Mouse (Mus musculus) hindbrain, embryonic 15.5 days (tissue): ENCODE data around the gene Epop. TPM values are rescaled to one million over a fixed set of nuclear protein-coding genes. Genes with fewer than 3 reads are reported as not detected.
"Not testable (repeated sequence)": the region's sequence is repeated elsewhere in the genome, so short reads cannot be mapped to it uniquely, and the experiment has no call there.

ENCODE experiments used
- ATAC-seq: fragments of 200-750 bp; cut with Nextera tagmentation; 2 replicates; pipeline ENCODE4 v1.8.0; 2017; ENCODE audit warnings: low read depth, moderate number of reproducible peaks, moderate TSS enrichment; ENCODE audit not compliant: low FRiP score
- H3K27ac ChIP-seq: fragments of 300-500 bp; sonication (generic); replicated peaks from 2 replicates; pipeline ENCODE4 v1.5.1; 2015; ENCODE audit warnings: mild to moderate bottlenecking, inconsistent platforms
- H3K27me3 ChIP-seq: fragments of 300-500 bp; sonication (generic); 2 replicates; pipeline ENCODE4 v1.6.1; 2015; ENCODE audit warnings: control low read depth, inconsistent platforms
- H3K36me3 ChIP-seq: fragments of 300-500 bp; sonication (generic); 2 replicates; pipeline ENCODE4 v1.6.1; 2015; ENCODE audit warnings: control low read depth, inconsistent platforms
- H3K4me1 ChIP-seq: fragments of 300-500 bp; sonication (generic); replicated peaks from 2 replicates; pipeline ENCODE4 v1.6.1; 2015; ENCODE audit warnings: control low read depth, inconsistent platforms
- H3K4me2 ChIP-seq: fragments of 300-500 bp; sonication (generic); 2 replicates; pipeline ENCODE4 v1.6.1; 2015; ENCODE audit warnings: moderate library complexity, mild to moderate bottlenecking, inconsistent platforms
- H3K4me3 ChIP-seq: fragments of 300-500 bp; sonication (generic); 2 replicates; pipeline ENCODE4 v1.5.1; 2015; ENCODE audit warnings: mild to moderate bottlenecking, inconsistent platforms
- H3K9ac ChIP-seq: fragments of 300-500 bp; sonication (generic); 2 replicates; pipeline ENCODE4 v1.6.1; 2015; ENCODE audit warnings: inconsistent platforms
- H3K9me3 ChIP-seq: fragments of 300-500 bp; sonication (generic); 2 replicates; pipeline ENCODE4 v1.6.1; 2016; ENCODE audit warnings: control low read depth, inconsistent platforms
- WGBS: fragments of 180-500 bp; shearing (Covaris S2); methylation state at CpG from one replicate; pipeline ENCODE4 v1.1.7; 2015; 5-methylcytosine and 5-hydroxymethylcytosine counted together
- polyA plus RNA-seq: library from polyadenylated mRNA; unstranded; fragments of >200 nt; fragmentation: Nextera tagmentation; extraction: Ambion mirVana; gene quantifications from 2 replicates; pipeline ENCODE4 v1.2.1, GENCODE M21; 2015

Gene Epop
- polyA plus RNA-seq, 1 experiment from 2014 or later: 3.0 TPM

GRCm38 (mm10) chr11:97659267-97659989 is 29.9 kb upstream of the Epop start:
- Histone ChIP-seq H3K27ac (peak overlapping the region; percentile 68), H3K36me3 (no peaks in the 10 kb centered on the region), H3K9me3 (no peaks in the 10 kb centered on the region), H3K27me3 (peaks cover 18% of the 10 kb centered on the region), H3K9ac (peak overlapping the region; percentile 75), H3K4me3 (peak overlapping the region; percentile 90), H3K4me1 (peaks cover 38% of the 10 kb centered on the region), H3K4me2 (peak overlapping the region; percentile 81)
- 9% methylated on average over 13 of the region's 13 CpGs for WGBS
- ATAC-seq: no peak

GRCm38 (mm10) chr11:97658751-97659266 is 29.3 kb upstream of the Epop start:
- H3K27me3 ChIP-seq: peaks cover 18% of the 10 kb centered on the region
- H3K4me3 ChIP-seq: no peak overlapping the region
- H3K9ac ChIP-seq: no peak overlapping the region
- 77% methylated on average over 11 of the region's 11 CpGs for WGBS
- peaks cover 35% of the 10 kb centered on the region for H3K4me1 ChIP-seq
- no peak for ATAC-seq
- no peaks in the 10 kb centered on the region for H3K36me3 ChIP-seq
- no peak overlapping the region for H3K27ac ChIP-seq
- H3K9me3 ChIP-seq: no peaks in the 10 kb centered on the region
- H3K4me2 ChIP-seq: peak overlapping the region; percentile 81

GRCm38 (mm10) chr11:97657967-97658366 is 28.5 kb upstream of the Epop start:
- ATAC-seq, H3K9ac ChIP-seq, H3K9me3 ChIP-seq, H3K4me2 ChIP-seq, H3K27ac ChIP-seq, H3K4me3 ChIP-seq, H3K36me3 ChIP-seq: not testable (repeated sequence)
- peaks cover 18% of the 10 kb centered on the region for H3K27me3 ChIP-seq
- 90% methylated on average over 6 of the region's 6 CpGs for WGBS
- peaks cover 35% of the 10 kb centered on the region for H3K4me1 ChIP-seq

- Histone ChIP-seq H3K4me3 (no peak overlapping the region), H3K27ac (no peak overlapping the region), H3K4me2 (no peak overlapping the region), H3K4me1 (peaks cover 30% of the 10 kb centered on the region), H3K27me3 (peaks cover 16% of the 10 kb centered on the region), H3K36me3 (no peaks in the 10 kb centered on the region), H3K9me3 (no peaks in the 10 kb centered on the region), H3K9ac (no peak overlapping the region)
- no peak for ATAC-seq
- WGBS: 62% methylated on average over 3 of the region's 6 CpGs
Measured at GRCm38 (mm10) chr11:97657184-97657945, 27.9 kb upstream of the Epop start.

GRCm38 (mm10) chr11:97656269-97656971 is 26.9 kb upstream of the Epop start:
- 69% methylated on average over 14 of the region's 14 CpGs for WGBS
- H3K4me3 ChIP-seq: no peak overlapping the region
- no peaks in the 10 kb centered on the region for H3K36me3 ChIP-seq
- peaks cover 8% of the 10 kb centered on the region for H3K27me3 ChIP-seq
- ATAC-seq: no peak
- no peaks in the 10 kb centered on the region for H3K9me3 ChIP-seq
- peaks cover 20% of the 10 kb centered on the region for H3K4me1 ChIP-seq
- H3K9ac ChIP-seq: no peak overlapping the region
- no peak overlapping the region for H3K27ac ChIP-seq
- H3K4me2 ChIP-seq: no peak overlapping the region

- peaks cover 5% of the 10 kb centered on the region for H3K4me1 ChIP-seq
- H3K4me2 ChIP-seq: no peak overlapping the region
- no peaks in the 10 kb centered on the region for H3K9me3 ChIP-seq
- no peak overlapping the region for H3K4me3 ChIP-seq
- H3K36me3 ChIP-seq: no peaks in the 10 kb centered on the region
- no peaks in the 10 kb centered on the region for H3K27me3 ChIP-seq
- H3K9ac ChIP-seq: no peak overlapping the region
- WGBS: 93% methylated on average over 2 of the region's 2 CpGs
- ATAC-seq: no peak
- H3K27ac ChIP-seq: no peak overlapping the region
Measured at GRCm38 (mm10) chr11:97654210-97654609, 24.7 kb upstream of the Epop start.

- not testable (repeated sequence) for H3K4me2 ChIP-seq, H3K27ac ChIP-seq, H3K9ac ChIP-seq, H3K4me3 ChIP-seq, H3K4me1 ChIP-seq, H3K9me3 ChIP-seq, H3K36me3 ChIP-seq, ATAC-seq, H3K27me3 ChIP-seq
- 97% methylated on average over 11 of the region's 11 CpGs for WGBS
Measured at GRCm38 (mm10) chr11:97653376-97653775, 23.9 kb upstream of the Epop start.

GRCm38 (mm10) chr11:97650341-97650740 is 20.8 kb upstream of the Epop start:
- Histone ChIP-seq H3K9ac (no peak overlapping the region), H3K27me3 (no peaks in the 10 kb centered on the region), H3K4me3 (no peak overlapping the region), H3K9me3 (no peaks in the 10 kb centered on the region), H3K36me3 (no peaks in the 10 kb centered on the region), H3K4me2 (no peak overlapping the region), H3K4me1 (no peaks in the 10 kb centered on the region), H3K27ac (no peak overlapping the region)
- 60% methylated on average over 5 of the region's 5 CpGs for WGBS
- ATAC-seq: no peak

GRCm38 (mm10) chr11:97648541-97648940 is 19.0 kb upstream of the Epop start:
- H3K27me3 ChIP-seq, H3K27ac ChIP-seq, H3K4me2 ChIP-seq, H3K9me3 ChIP-seq, ATAC-seq, H3K36me3 ChIP-seq, H3K4me3 ChIP-seq, H3K9ac ChIP-seq, H3K4me1 ChIP-seq: not testable (repeated sequence)
- WGBS: 82% methylated on average over 4 of the region's 4 CpGs

GRCm38 (mm10) chr11:97644834-97645233 is 15.3 kb upstream of the Epop start:
- Histone ChIP-seq H3K4me3 (no peak overlapping the region), H3K9me3 (no peaks in the 10 kb centered on the region), H3K4me1 (no peaks in the 10 kb centered on the region), H3K9ac (no peak overlapping the region), H3K4me2 (no peak overlapping the region), H3K27me3 (no peaks in the 10 kb centered on the region), H3K36me3 (no peaks in the 10 kb centered on the region), H3K27ac (no peak overlapping the region)
- ATAC-seq: no peak
- WGBS: 3% methylated on average over 6 of the region's 6 CpGs

- Histone ChIP-seq H3K4me2 (no peak overlapping the region), H3K4me3 (no peak overlapping the region), H3K27ac (no peak overlapping the region), H3K36me3 (no peaks in the 10 kb centered on the region), H3K9me3 (no peaks in the 10 kb centered on the region), H3K9ac (no peak overlapping the region), H3K4me1 (no peaks in the 10 kb centered on the region), H3K27me3 (no peaks in the 10 kb centered on the region)
- WGBS: 85% methylated on average over 8 of the region's 8 CpGs
- ATAC-seq: no peak
Measured at GRCm38 (mm10) chr11:97643380-97644055, 14.0 kb upstream of the Epop start.
